Mouse (Mus musculus): ENCODE data around the gene Atp11c. TPM values are rescaled to one million over a fixed set of nuclear protein-coding genes. Genes with fewer than 3 reads are reported as not detected.
A peak's percentile ranks its signal among the peaks of the same experiment; 100 is the strongest.

The Atp11c gene
- polyA plus RNA-seq, 1 experiment from 2014 or later, result 12.5 TPM

GRCm38 (mm10) chrX:60345447-60345846 is 247.1 kb downstream of the Atp11c start:
- Histone ChIP-seq H3K27ac (no peak overlapping the region), H3K36me3 (no peaks in the 10 kb centered on the region), H3K9me3 (no peaks in the 10 kb centered on the region), H3K27me3 (ENCODE audit: insufficient read depth, poor library complexity, severe bottlenecking) (no peaks in the 10 kb centered on the region), H3K4me1 (replicated peaks) (no peaks in the 10 kb centered on the region), H3K4me3 (no peak overlapping the region)
- no peak for DNase-seq (ENCODE audit: low spot score)

GRCm38 (mm10) chrX:60344991-60345390 is 247.5 kb downstream of the Atp11c start:
- no peak overlapping the region for H3K27ac ChIP-seq
- H3K4me3 ChIP-seq, result no peak overlapping the region
- WGBS, result 80% methylated on average over 4 of the region's 4 CpGs
- H3K4me1 ChIP-seq (replicated peaks), result no peaks in the 10 kb centered on the region
- H3K9me3 ChIP-seq, result no peaks in the 10 kb centered on the region
- H3K36me3 ChIP-seq, result no peaks in the 10 kb centered on the region
- H3K27me3 ChIP-seq (ENCODE audit: insufficient read depth, poor library complexity, severe bottlenecking), result no peaks in the 10 kb centered on the region
- DNase-seq (ENCODE audit: low spot score), result no peak

GRCm38 (mm10) chrX:60329735-60330134 is 262.8 kb downstream of the Atp11c start:
- Histone ChIP-seq H3K4me1 (replicated peaks) (no peaks in the 10 kb centered on the region), H3K4me3 (no peak overlapping the region), H3K27me3 (ENCODE audit: insufficient read depth, poor library complexity, severe bottlenecking) (no peaks in the 10 kb centered on the region), H3K27ac (no peak overlapping the region), H3K36me3 (no peaks in the 10 kb centered on the region), H3K9me3 (no peaks in the 10 kb centered on the region)
- WGBS, result 96% methylated on average over 3 of the region's 3 CpGs
- no peak for DNase-seq (ENCODE audit: low spot score)

GRCm38 (mm10) chrX:60321321-60321720 is 271.2 kb downstream of the Atp11c start:
- H3K36me3 ChIP-seq, result no peaks in the 10 kb centered on the region
- WGBS, result 93% methylated on average over 4 of the region's 4 CpGs
- H3K4me1 ChIP-seq (replicated peaks), result no peaks in the 10 kb centered on the region
- H3K27me3 ChIP-seq (ENCODE audit: insufficient read depth, poor library complexity, severe bottlenecking), result no peaks in the 10 kb centered on the region
- no peak for DNase-seq (ENCODE audit: low spot score)
- no peaks in the 10 kb centered on the region for H3K9me3 ChIP-seq
- no peak overlapping the region for H3K4me3 ChIP-seq
- H3K27ac ChIP-seq, result no peak overlapping the region

GRCm38 (mm10) chrX:60317661-60318060 is 274.8 kb downstream of the Atp11c start:
- Histone ChIP-seq H3K4me1 (replicated peaks) (no peaks in the 10 kb centered on the region), H3K9me3 (no peaks in the 10 kb centered on the region), H3K27me3 (ENCODE audit: insufficient read depth, poor library complexity, severe bottlenecking) (no peaks in the 10 kb centered on the region), H3K27ac (no peak overlapping the region), H3K4me3 (no peak overlapping the region), H3K36me3 (no peaks in the 10 kb centered on the region)
- 92% methylated on average over 3 of the region's 3 CpGs for WGBS
- DNase-seq (ENCODE audit: low spot score), result no peak

- no peak for DNase-seq (ENCODE audit: low spot score)
- no peak overlapping the region for H3K4me3 ChIP-seq
- peaks cover 5% of the 10 kb centered on the region; the same call in 1 of the 2 replicates for H3K36me3 ChIP-seq
- no peaks in the 10 kb centered on the region for H3K9me3 ChIP-seq
- H3K4me1 ChIP-seq (replicated peaks), result no peaks in the 10 kb centered on the region
- H3K27me3 ChIP-seq (ENCODE audit: insufficient read depth, poor library complexity, severe bottlenecking), result no peaks in the 10 kb centered on the region
- WGBS, result 80% methylated on average over 2 of the region's 2 CpGs
- no peak overlapping the region for H3K27ac ChIP-seq
These were observed 300.2 kb downstream of the Atp11c start for GRCm38 (mm10) chrX:60292335-60292734.

GRCm38 (mm10) chrX:60255346-60255745 is 337.2 kb downstream of the Atp11c start:
- DNase-seq (ENCODE audit: low spot score), result no peak
- H3K4me1 ChIP-seq (replicated peaks), result no peaks in the 10 kb centered on the region
- H3K27me3 ChIP-seq (ENCODE audit: insufficient read depth, poor library complexity, severe bottlenecking), result no peaks in the 10 kb centered on the region
- no peaks in the 10 kb centered on the region for H3K36me3 ChIP-seq
- H3K4me3 ChIP-seq, result no peak overlapping the region
- H3K27ac ChIP-seq, result no peak overlapping the region
- H3K9me3 ChIP-seq, result no peaks in the 10 kb centered on the region

GRCm38 (mm10) chrX:60187726-60188125 is 404.8 kb downstream of the Atp11c start:
- Histone ChIP-seq H3K4me3 (no peak overlapping the region), H3K36me3 (no peaks in the 10 kb centered on the region), H3K9me3 (no peaks in the 10 kb centered on the region), H3K27me3 (ENCODE audit: insufficient read depth, poor library complexity, severe bottlenecking) (no peaks in the 10 kb centered on the region), H3K4me1 (replicated peaks) (no peaks in the 10 kb centered on the region), H3K27ac (no peak overlapping the region)
- no peak for DNase-seq (ENCODE audit: low spot score)
- 19% methylated on average over 1 of the region's 1 CpGs for WGBS

GRCm38 (mm10) chrX:60182611-60183010 is 409.9 kb downstream of the Atp11c start:
- H3K9me3 ChIP-seq, result no peaks in the 10 kb centered on the region
- no peak overlapping the region for H3K4me3 ChIP-seq
- H3K4me1 ChIP-seq (replicated peaks), result peaks cover 11% of the 10 kb centered on the region
- no peaks in the 10 kb centered on the region for H3K36me3 ChIP-seq
- WGBS, result 52% methylated on average over 3 of the region's 3 CpGs
- peaks cover 14% of the 10 kb centered on the region for H3K27me3 ChIP-seq (ENCODE audit: insufficient read depth, poor library complexity, severe bottlenecking)
- no peak overlapping the region for H3K27ac ChIP-seq
- no peak for DNase-seq (ENCODE audit: low spot score)

- Histone ChIP-seq H3K4me3 (peak within 1 kb of the TSS; percentile 54), H3K27ac (peak within 1 kb of the TSS; percentile 56; the same call in 1 of the 2 replicates), H3K36me3 (no peaks in the 10 kb centered on the region), H3K27me3 (ENCODE audit: insufficient read depth, poor library complexity, severe bottlenecking) (peaks cover 17% of the 10 kb centered on the region), H3K9me3 (no peaks in the 10 kb centered on the region), H3K4me1 (replicated peaks) (peaks cover 11% of the 10 kb centered on the region)
- peak; percentile 52 for DNase-seq (ENCODE audit: low spot score)
- 19% methylated on average over 28 of the region's 28 CpGs for WGBS
These were observed 413.6 kb downstream of the Atp11c start, which contains the start of gene Mcf2 for GRCm38 (mm10) chrX:60178744-60179458. Mcf2 (minus strand) TSS chrX:60179089.

- Histone ChIP-seq H3K27ac (peak overlapping the region; percentile 56; the same call in 1 of the 2 replicates), H3K36me3 (no peaks in the 10 kb centered on the region), H3K4me1 (replicated peaks) (peaks cover 11% of the 10 kb centered on the region), H3K4me3 (peak overlapping the region; percentile 54), H3K27me3 (ENCODE audit: insufficient read depth, poor library complexity, severe bottlenecking) (peaks cover 17% of the 10 kb centered on the region), H3K9me3 (no peaks in the 10 kb centered on the region)
- DNase-seq (ENCODE audit: low spot score), result no peak
- 16% methylated on average over 19 of the region's 19 CpGs for WGBS
These were observed 414.3 kb downstream of the Atp11c start for GRCm38 (mm10) chrX:60178025-60178743.
